Mouse (Mus musculus): ENCODE data around the gene Cmtm7. TPM values are rescaled to one million over a fixed set of nuclear protein-coding genes. Genes with fewer than 3 reads are reported as not detected.
"Not testable (repeated sequence)": the region's sequence is repeated elsewhere in the genome, so short reads cannot be mapped to it uniquely, and the experiment has no call there.

Gene Cmtm7
- polyA plus RNA-seq, 1 experiment from 2014 or later = 86.6 TPM

GRCm38 (mm10) chr9:114728432-114728831 lies 53.2 kb downstream of the Cmtm7 start:
- ATAC-seq; H3K9me3 ChIP-seq (ENCODE audit: control insufficient read depth, low read length); H3K27ac ChIP-seq (ENCODE audit: low read length); H3K4me2 ChIP-seq (ENCODE audit: low read depth, low read length); H3K36me3 ChIP-seq (ENCODE audit: control insufficient read depth, insufficient read depth, low read length); H3K9ac ChIP-seq (ENCODE audit: low read depth, low read length); H3K4me3 ChIP-seq (ENCODE audit: low read length); H3K27me3 ChIP-seq (replicated peaks; ENCODE audit: control insufficient read depth, insufficient read depth, low read length): not testable (repeated sequence)
- H3K4me1 ChIP-seq (ENCODE audit: control insufficient read depth, insufficient read depth, low read length) = peaks cover 14% of the 10 kb centered on the region
- 35% methylated on average over 2 of the region's 2 CpGs for WGBS

DNA sequence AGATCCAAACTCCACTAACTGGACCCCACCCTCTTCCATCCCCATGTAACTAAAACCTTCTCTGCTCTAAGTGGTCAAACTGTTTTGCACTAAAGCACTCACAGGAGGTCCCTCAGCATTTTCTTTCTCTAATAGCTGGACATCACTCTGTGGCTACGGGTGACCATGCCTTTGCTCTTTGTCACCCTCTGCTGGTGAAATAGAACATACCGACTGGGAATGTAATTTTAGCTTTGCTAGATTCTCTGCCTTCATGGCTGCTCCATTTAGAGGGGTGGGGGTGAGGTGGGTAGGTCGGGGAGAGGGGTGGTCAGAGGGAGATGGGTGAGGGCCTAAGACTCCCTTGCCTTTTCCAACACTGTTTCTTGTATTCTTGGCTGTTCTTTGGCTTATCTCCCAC lies 54.3 kb downstream of the Cmtm7 start:
- Histone ChIP-seq H3K9me3 (ENCODE audit: control insufficient read depth, low read length) (no peaks in the 10 kb centered on the region), H3K27ac (ENCODE audit: low read length) (no peak overlapping the region), H3K36me3 (ENCODE audit: control insufficient read depth, insufficient read depth, low read length) (peaks cover 6% of the 10 kb centered on the region; the same call in 1 of the 2 replicates), H3K4me1 (ENCODE audit: control insufficient read depth, insufficient read depth, low read length) (peaks cover 5% of the 10 kb centered on the region), H3K9ac (ENCODE audit: low read depth, low read length) (no peak overlapping the region), H3K4me3 (ENCODE audit: low read length) (no peak overlapping the region), H3K4me2 (ENCODE audit: low read depth, low read length) (no peak overlapping the region), H3K27me3 (replicated peaks; ENCODE audit: control insufficient read depth, insufficient read depth, low read length) (no peaks in the 10 kb centered on the region)
- no peak for ATAC-seq
- 5% methylated on average over 3 of the region's 3 CpGs for WGBS

GRCm38 (mm10) chr9:114716677-114717331 lies 64.9 kb downstream of the Cmtm7 start:
- 74% methylated on average over 18 of the region's 18 CpGs for WGBS
- ATAC-seq = peak; percentile 77
- H3K27ac ChIP-seq (ENCODE audit: low read length) = 0 out of 2 replicates have a peak overlapping the region, but pooled peaks have one; percentile 8
- peaks cover 33% of the 10 kb centered on the region for H3K36me3 ChIP-seq (ENCODE audit: control insufficient read depth, insufficient read depth, low read length)
- H3K4me2 ChIP-seq (ENCODE audit: low read depth, low read length) = no peak overlapping the region
- H3K4me3 ChIP-seq (ENCODE audit: low read length) = no peak overlapping the region
- H3K9ac ChIP-seq (ENCODE audit: low read depth, low read length) = no peak overlapping the region
- no peaks in the 10 kb centered on the region for H3K9me3 ChIP-seq (ENCODE audit: control insufficient read depth, low read length)
- no peaks in the 10 kb centered on the region for H3K4me1 ChIP-seq (ENCODE audit: control insufficient read depth, insufficient read depth, low read length)
- H3K27me3 ChIP-seq (replicated peaks; ENCODE audit: control insufficient read depth, insufficient read depth, low read length) = no peaks in the 10 kb centered on the region

GRCm38 (mm10) chr9:114713481-114713880 lies 68.2 kb downstream of the Cmtm7 start:
- no peak overlapping the region for H3K27ac ChIP-seq (ENCODE audit: low read length)
- peaks cover 28% of the 10 kb centered on the region for H3K36me3 ChIP-seq (ENCODE audit: control insufficient read depth, insufficient read depth, low read length)
- no peak for ATAC-seq

DNA sequence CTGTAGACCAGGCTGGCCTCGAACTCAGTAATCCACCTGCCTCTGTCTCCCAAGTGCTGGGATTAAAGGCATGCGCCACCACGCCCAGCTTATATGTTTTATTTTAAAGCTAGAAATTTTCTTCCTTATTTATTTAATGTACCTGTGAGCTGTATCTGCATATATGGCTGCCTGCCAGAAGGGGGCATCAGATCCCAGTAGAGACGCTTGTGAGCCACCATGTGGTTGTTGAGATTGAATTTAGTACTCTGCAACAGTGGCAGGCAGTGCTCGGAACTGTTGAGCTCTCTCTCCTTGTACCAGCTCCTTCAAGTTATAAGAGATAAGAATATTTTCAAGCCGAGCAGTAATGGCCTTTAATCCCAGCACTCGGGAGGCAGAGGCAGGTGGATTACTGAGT lies 71.3 kb downstream of the Cmtm7 start:
- no peak overlapping the region for H3K4me3 ChIP-seq (ENCODE audit: low read length)
- no peak overlapping the region for H3K4me2 ChIP-seq (ENCODE audit: low read depth, low read length)
- H3K9ac ChIP-seq (ENCODE audit: low read depth, low read length) = no peak overlapping the region
- H3K27me3 ChIP-seq (replicated peaks; ENCODE audit: control insufficient read depth, insufficient read depth, low read length) = no peaks in the 10 kb centered on the region
- H3K9me3 ChIP-seq (ENCODE audit: control insufficient read depth, low read length) = no peaks in the 10 kb centered on the region
- 79% methylated on average over 7 of the region's 7 CpGs for WGBS
- no peak overlapping the region for H3K27ac ChIP-seq (ENCODE audit: low read length)
- no peak for ATAC-seq
- H3K4me1 ChIP-seq (ENCODE audit: control insufficient read depth, insufficient read depth, low read length) = no peaks in the 10 kb centered on the region
- peaks cover 19% of the 10 kb centered on the region for H3K36me3 ChIP-seq (ENCODE audit: control insufficient read depth, insufficient read depth, low read length)

More at GRCm38 (mm10) chr9:114713481-114713880, 68.2 kb downstream of the Cmtm7 start:
- Histone ChIP-seq H3K4me3 (ENCODE audit: low read length) (no peak overlapping the region), H3K4me1 (ENCODE audit: control insufficient read depth, insufficient read depth, low read length) (no peaks in the 10 kb centered on the region), H3K9ac (ENCODE audit: low read depth, low read length) (no peak overlapping the region), H3K27me3 (replicated peaks; ENCODE audit: control insufficient read depth, insufficient read depth, low read length) (no peaks in the 10 kb centered on the region), H3K9me3 (ENCODE audit: control insufficient read depth, low read length) (no peaks in the 10 kb centered on the region), H3K4me2 (ENCODE audit: low read depth, low read length) (no peak overlapping the region)
- 89% methylated on average over 7 of the region's 7 CpGs for WGBS

DNA sequence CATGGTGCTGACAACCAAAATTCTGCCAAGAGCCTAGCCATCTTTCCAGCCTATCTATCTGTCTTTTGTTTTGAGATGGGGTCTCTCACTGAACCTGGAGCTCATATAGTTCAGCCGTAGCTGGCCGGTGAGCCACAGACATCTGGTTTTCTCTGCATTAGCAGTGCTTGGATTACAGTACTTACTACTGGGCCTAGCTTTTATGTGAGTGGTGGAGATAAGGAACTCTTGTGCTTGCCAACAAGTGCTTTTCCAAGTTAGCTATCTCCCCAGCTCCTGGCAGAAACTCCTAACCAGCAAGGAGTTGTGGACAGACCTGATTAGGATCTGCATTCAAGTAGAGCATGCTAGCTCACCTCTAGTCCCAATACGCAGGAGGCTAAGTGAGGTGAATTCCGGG lies 73.9 kb downstream of the Cmtm7 start:
- Histone ChIP-seq H3K4me1 (ENCODE audit: control insufficient read depth, insufficient read depth, low read length) (no peaks in the 10 kb centered on the region), H3K4me3 (ENCODE audit: low read length) (no peak overlapping the region), H3K27ac (ENCODE audit: low read length) (no peak overlapping the region), H3K9ac (ENCODE audit: low read depth, low read length) (no peak overlapping the region), H3K27me3 (replicated peaks; ENCODE audit: control insufficient read depth, insufficient read depth, low read length) (no peaks in the 10 kb centered on the region), H3K36me3 (ENCODE audit: control insufficient read depth, insufficient read depth, low read length) (peaks cover 12% of the 10 kb centered on the region; the same call in 1 of the 2 replicates), H3K4me2 (ENCODE audit: low read depth, low read length) (no peak overlapping the region), H3K9me3 (ENCODE audit: control insufficient read depth, low read length) (no peaks in the 10 kb centered on the region)
- no peak for ATAC-seq
- 96% methylated on average over 4 of the region's 4 CpGs for WGBS

Other genes with a start within 250 kb of the Cmtm7 start
- gene Trim71, start 217.5 kb downstream of the Cmtm7 start, polyA plus RNA-seq (2015; fragmentation: Nextera tagmentation; extraction: Ambion mirVana) = 3.8 and 4.0 TPM in 2 replicates
- 49.3 and 50.0 TPM in 2 replicates for gene Cnot10, start 141.7 kb downstream of the Cmtm7 start, polyA plus RNA-seq (2015; fragmentation: Nextera tagmentation; extraction: Ambion mirVana)
- gene Dync1li1, start 93.1 kb downstream of the Cmtm7 start, polyA plus RNA-seq (2015; fragmentation: Nextera tagmentation; extraction: Ambion mirVana) = 48.1 and 52.2 TPM in 2 replicates
- gene Cmtm6, start 50.7 kb downstream of the Cmtm7 start, polyA plus RNA-seq (2015; fragmentation: Nextera tagmentation; extraction: Ambion mirVana) = 100 and 113 TPM in 2 replicates
- 80.2 and 87.3 TPM in 2 replicates for gene Cmtm8, start 62.3 kb upstream of the Cmtm7 start, polyA plus RNA-seq (2015; fragmentation: Nextera tagmentation; extraction: Ambion mirVana)
- gene Gpd1l, start 152.1 kb upstream of the Cmtm7 start, polyA plus RNA-seq (2015; fragmentation: Nextera tagmentation; extraction: Ambion mirVana) = 25.4 and 27.4 TPM in 2 replicates
- gene Osbpl10, start 196.7 kb upstream of the Cmtm7 start, polyA plus RNA-seq (2015; fragmentation: Nextera tagmentation; extraction: Ambion mirVana) = 1.4 and 2.5 TPM in 2 replicates
- gene Rps27rt, start 200.9 kb upstream of the Cmtm7 start, polyA plus RNA-seq (2015; fragmentation: Nextera tagmentation; extraction: Ambion mirVana) = 264 and 268 TPM in 2 replicates